Mouse (Mus musculus) heart, postnatal 14 days (tissue): Measurements from ENCODE around the gene Clybl. TPM values are rescaled to one million over a fixed set of nuclear protein-coding genes. Genes with fewer than 3 reads are reported as not detected.

Experiments
- DNase-seq, 2 experiments: peaks; one replicate each; pipeline ENCODE4 v3.0.0; 2021 to 2022
- intact Hi-C: fragments of 180-260 bp; cut with DNase I; formaldehyde crosslinking; loops from one replicate; pipeline ENCODE4 v1.15.1; 2025
- total RNA-seq, 2 experiments: library from RNA; stranded (reverse); gene quantifications; 2 replicates each; pipeline ENCODE4 v1.2.3; 2021

Clybl gene
- total RNA-seq, 2 experiments from 2014 or later = 103 to 116 TPM

DNA sequence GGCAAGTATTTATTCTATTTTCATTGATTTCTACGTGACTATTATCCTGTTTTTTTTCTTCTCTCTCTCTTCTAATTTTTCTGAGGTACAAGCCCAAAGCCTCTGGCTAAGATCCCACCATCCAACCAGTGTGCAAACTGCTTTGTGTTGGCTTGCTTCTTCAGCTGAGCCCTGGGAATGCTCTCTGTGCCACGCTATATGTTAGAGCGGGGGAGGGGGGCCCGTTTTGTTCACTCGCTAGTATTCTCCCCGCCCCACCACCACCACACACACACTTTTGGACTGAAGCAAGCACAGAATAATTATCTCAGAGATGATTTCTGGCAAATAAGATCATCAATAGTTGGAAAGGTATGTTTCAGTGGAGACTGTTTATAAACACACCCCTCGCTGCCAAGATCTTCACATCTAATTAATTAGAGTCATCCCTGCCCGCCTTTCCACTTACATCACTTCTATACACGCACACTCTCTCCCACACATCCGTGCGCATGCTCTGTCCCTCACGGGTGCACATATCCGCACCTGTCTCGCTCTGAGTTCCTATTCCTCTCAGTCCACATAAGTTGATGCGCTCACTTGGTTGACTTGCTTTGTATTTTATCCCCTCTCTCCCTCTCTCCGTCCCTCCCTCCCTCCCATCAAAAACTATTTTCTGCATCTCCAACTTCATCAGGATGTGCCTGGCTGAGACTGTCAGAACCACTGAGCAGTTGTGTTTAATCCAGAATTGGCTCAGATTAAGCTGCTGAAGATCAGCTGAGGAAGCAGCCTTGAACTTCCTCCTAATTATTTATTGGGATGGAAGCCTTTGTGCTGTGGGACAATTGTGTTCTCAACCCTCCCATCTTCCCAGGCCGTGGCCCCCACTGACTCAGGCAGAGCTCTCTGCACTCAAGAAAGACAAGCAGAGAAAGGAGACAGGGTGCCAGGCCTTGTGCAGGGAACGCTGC lies 163.0 kb downstream of the Clybl start:
- DNase-seq = no peak
- intact Hi-C loops = no loop called here

DNA sequence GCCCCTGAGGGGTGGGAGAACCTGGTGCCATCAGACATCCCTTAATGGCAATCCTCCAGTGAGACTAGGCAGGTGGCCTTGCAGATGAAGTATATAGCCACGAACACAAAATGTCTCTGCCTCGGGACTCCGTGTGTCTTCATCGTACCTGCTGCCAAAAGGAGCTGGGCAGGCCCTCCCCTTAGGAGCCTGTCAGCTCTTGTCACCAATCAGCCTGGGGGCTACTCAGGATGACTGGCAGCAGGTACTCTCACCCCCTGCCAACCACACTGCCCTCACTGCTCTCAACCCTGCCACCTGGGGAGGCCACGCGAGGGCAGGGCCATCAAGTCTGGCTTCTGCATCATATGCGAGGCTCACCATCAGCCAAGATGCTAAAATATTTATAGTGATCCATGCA lies 166.6 kb downstream of the Clybl start:
- intact Hi-C loops = no loop called here

DNA sequence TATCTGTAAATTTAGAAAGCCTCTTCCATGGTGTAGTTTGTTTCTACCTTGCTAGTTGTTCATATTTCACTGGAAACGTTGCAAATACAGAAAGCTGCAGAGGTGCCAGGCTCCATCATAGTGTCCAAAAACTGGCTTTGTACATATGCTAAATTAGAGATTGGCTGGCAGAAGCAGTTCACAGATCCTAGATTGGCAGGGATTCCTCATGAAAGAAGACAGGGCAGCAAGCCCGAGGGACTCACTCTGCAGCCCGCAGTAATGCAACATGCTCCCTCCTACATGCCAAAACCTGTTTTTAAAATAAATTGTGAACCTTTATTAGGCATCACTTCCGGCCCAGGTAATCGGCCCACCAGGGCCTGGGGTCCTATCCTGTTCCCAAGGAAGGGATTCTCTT lies 167.8 kb downstream of the Clybl start:
- intact Hi-C loops = no loop called here
- no peak for DNase-seq

More for the DNA sequence above, 166.6 kb downstream of the Clybl start:
- DNase-seq = no peak

DNA sequence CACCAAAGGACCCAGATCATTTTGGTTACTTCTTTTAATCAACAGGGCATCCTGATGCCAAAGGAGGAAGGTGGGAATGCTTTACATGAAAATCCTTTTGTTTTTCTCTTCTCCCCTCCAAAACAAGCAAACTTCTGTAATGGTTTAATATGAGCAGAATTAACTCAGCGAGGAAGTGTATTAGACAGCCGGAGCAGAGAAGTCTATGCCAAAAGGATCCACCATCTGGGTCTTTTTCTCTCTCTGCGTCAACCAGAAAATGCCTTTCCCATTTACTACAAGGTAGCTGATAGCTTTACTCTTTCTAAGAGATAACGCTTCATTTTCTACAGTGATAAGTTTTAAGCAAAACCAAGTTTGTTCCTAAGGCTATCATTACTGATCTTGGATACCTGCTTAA lies 168.3 kb downstream of the Clybl start:
- no peak for DNase-seq
- intact Hi-C loops = no loop called here

DNA sequence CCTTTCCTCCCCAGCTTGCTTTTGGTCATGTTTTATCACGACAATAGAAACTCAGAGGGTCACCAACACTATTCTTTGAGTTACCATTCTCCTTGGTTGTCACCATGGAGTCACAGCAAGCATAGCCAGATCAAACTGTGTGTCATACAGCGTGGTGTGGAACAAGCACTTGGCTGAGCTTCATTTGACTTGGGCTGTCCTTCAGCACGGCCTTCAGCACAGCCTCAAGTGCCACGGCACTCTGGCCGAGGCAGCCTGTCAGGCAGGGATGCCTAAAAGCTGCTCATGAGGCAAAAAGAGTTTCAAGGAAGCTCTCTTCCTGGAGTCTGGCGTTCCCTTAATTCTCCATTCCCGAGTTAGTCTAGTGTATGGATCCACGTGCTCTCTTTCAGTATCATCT lies 169.3 kb downstream of the Clybl start:
- DNase-seq = no peak
- intact Hi-C loops = no loop called here

DNA sequence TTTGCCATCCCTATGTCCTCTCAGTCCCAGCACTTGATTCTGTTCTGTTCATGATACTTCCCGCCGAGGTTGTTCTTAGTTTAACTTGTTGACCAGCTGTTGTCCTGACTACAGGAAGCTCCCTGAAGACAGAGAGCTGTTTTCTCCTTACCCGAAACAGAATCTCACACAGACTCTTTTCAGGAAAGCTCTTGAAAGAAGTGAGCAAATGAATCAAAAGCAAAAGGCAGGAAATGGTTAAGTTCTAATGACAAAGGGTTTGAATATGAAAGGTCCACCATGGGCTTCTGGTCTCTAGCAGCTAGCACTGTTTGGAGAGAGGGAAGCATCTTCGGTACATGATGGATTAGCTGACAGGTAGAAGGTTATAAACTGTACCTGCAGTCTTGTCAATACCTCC lies 175.8 kb downstream of the Clybl start:
- intact Hi-C loops = no loop called here
- no peak for DNase-seq

DNA sequence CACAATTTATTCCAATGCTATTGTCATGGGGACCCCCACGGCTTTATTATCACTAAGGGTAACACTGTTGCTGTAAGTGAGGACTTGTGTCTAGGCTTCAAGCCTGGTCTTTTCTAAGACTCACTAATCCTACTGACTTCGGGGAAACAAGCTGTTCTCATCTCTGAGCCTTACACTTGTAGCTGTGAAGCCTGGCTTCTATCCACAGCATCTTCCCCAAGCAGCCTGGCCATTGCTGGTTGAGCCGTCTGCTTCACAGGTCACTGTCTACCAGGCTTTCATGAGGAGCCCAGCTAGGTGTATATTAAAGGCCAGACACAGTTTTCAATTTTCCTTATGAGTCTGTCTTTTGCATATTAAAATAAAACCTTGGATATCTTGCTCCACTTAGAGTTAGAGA lies 177.1 kb downstream of the Clybl start:
- intact Hi-C loops = no loop called here
- no peak for DNase-seq

DNA sequence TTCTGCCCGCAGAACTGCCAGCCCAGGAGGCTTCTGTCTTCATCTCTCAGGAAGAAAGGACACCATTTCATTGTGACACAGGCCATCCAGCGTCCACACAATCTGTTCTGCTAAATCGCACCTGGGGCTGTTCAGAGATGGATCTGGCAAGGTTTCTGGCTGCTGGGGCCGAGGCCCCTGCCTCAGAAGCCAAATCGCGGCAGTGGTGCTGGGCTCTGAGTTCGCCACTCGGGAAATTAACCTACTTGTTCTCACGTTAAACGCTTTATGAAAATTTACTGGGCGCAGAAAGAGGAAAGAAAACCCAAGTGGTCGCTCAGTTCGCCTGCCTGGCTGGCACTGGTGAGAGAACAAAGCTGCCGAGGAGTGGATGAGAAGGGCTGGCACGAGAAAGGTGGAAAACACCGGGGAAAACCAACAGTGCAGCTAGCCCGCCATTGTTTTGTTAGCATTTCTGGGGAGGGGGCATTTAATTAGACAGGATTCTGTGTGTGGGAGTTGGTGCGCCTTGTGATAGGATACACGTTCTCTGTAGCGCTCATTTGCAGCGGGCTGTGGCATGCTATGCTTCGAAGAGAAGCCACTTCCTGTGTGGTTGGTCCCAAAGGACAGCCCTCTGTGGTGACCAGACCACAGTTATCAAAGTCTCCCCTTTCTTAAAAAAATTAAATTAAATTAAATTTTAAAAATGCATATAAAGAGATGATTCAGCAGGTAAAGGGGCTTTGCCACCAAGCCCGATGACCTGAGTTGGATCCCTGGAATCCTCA lies 177.8 kb downstream of the Clybl start:
- intact Hi-C loops = no loop called here
- no peak for DNase-seq

DNA sequence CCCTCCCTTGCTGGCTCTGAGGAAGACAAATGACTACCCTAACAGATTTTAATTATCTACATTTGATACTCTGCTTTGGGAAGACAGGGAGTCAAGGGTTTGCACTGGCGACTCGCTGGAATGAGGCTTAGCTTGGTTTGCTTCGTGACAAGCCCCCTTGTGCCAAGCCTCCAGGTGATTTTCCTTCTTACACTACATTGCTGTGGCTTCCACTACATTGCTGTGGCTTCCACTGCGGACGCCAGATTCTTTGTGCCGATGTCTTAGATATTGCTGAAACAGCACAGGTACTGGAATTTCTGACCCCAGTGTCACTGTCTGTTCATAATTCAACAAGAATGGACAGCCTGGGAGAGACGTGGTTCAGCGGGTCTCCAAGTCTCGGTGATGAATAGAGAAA lies 180.3 kb downstream of the Clybl start:
- DNase-seq = no peak
- intact Hi-C loops = no loop called here

DNA sequence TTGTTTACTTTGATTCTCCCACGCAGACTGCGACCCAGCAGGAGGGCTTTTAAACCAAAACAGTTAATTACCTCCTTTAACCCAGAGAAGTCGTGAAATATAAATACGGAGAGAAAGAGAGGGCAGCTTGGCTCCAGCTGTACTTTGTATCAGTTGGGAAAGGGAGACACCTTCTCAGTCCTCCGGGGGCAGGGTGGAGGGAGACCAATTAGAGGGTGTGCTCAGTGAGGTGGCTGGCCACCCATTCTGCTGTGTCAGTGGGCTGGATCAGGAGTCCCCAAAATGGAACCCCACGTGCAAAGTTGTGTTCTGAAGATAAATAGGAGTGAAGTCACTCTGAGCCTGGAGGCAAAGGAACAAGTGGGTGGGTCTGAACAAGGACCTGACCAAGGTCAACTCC lies 181.7 kb downstream of the Clybl start:
- intact Hi-C loops = no loop called here

DNA sequence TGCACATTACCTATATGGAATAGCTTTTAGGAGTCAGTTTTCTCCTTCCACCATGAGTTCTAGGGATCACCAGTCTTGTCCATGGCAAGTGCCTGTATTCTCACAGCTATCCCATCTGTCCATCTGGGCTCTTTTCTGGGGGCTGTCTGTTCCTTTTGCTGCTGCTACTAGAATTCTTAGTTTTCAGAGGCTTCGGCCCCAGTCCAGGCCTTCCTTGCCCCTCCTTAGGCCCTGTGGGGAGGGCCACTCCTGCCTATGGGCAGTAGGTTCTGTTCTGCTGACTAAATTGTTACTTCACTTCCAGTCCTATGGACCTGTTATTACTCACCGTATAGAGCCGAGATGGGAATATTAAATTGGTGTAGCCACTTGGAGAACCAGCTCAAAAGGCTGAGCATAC lies 182.5 kb downstream of the Clybl start:
- intact Hi-C loops = no loop called here
- DNase-seq = no peak

More for the DNA sequence above, 181.7 kb downstream of the Clybl start:
- DNase-seq = no peak

DNA sequence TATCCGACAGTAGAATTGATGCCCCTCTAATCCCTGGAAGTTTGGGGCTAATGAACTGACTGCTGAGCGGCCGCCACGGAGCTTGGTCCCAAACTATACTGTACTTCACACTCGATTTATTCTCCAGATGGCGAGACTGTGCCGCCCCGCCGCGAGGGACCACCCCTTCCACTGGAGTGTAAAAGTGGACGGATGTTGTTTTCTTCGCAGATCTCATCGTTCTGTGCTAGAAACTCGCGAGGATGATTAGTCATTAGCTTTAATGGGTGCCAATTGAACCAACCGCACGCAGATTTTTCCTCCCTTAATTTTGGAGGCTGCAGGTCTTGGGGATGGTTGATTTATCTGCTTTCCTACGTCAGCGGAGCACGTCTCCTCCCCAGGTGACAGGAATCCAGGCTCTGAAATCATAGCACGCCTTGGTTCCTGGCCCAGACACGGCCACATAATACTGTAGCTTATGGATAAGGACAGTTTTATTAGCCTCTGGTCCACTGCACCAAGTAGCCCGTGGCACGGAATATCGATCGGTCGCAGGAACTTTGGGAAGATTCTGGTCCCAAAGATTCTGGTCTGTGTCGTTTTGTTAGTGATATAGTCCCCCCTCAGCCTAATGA lies 185.9 kb downstream of the Clybl start:
- DNase-seq = no peak
- intact Hi-C loops = no loop called here

DNA sequence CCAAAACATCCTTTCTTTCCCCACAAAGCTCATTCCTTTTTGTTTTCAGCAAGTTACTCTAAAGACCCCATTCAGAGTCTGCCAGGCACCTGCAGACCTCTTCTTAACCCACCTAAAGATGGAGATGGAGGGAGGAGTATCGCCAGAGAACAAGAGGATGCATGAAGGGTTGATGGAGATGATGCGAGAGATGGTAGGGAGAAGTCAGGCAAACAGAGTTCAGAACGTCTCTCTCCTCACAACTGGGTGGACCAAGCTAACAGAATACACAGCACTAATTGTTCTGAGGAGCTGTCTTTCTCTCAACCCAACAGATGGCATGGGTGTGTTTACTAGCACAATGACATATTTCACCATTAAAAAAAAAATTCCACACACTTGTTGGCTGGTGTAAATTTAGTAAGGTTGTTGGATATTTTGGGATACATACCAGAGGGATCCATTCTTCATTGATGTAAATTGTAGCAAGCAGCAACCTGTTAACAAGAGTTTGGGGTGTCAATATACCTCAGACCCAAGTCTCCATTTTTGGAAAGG lies 186.4 kb downstream of the Clybl start:
- intact Hi-C loops = no loop called here

DNA sequence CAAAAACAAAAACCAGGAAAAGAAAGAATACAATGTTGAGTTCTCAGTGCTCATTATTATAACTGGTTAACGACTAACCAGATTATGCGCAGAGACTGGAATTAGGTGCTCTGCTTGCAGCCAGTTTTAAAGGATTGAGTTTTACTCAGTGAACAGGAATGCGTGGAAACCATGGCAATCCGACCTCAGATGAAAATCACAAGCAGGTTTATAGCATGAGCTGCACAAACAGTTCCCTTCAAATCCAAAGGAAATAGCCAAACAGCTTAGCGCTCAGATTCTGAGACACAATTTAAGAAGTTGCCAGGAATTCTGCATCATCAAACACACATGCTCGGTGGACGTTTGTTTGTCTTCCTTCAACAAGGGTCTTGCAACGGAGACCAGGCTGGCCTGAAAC lies 187.0 kb downstream of the Clybl start:
- DNase-seq = no peak
- intact Hi-C loops = no loop called here

More for the DNA sequence above, 186.4 kb downstream of the Clybl start:
- no peak for DNase-seq

DNA sequence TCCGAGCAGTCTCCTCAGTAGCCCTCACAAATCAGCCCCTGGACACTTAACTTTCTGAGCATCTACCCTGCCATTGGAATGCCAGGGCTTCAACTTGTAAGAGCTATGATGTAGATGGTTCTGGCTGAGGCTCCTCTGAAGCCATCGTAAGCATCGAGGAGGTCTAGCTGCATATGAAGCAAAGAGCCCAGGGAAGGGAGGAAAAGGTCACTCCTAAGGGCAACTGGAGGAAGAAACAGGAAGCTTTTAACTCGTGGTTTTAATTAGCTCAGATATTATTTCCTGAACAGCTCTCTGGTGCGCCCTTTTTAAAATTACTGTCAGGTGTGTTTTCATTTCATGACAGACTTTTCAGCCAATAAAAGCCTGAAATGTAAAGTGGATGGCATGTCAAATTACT lies 190.5 kb downstream of the Clybl start:
- DNase-seq = no peak
- intact Hi-C loops = no loop called here

DNA sequence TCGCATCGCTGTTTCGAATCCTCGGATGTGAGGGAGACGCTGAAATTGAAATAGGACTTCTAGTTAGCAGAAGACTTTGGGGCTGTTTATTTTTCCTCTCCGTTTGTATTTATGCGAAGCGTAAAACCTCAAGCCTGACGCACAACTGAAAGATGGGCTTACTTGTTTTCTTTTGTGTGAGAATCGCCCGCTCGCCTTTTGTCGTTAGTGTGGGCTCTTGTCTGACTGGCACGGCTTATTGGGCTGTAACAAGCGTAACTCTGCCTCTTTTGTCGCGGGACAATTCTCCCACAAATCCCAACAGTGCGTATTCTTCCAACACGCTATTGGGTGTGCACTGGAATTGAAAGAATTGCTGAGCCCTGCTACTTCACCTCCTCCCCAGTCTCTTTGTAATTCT lies 192.0 kb downstream of the Clybl start:
- intact Hi-C loops = no loop called here
- no peak for DNase-seq

DNA sequence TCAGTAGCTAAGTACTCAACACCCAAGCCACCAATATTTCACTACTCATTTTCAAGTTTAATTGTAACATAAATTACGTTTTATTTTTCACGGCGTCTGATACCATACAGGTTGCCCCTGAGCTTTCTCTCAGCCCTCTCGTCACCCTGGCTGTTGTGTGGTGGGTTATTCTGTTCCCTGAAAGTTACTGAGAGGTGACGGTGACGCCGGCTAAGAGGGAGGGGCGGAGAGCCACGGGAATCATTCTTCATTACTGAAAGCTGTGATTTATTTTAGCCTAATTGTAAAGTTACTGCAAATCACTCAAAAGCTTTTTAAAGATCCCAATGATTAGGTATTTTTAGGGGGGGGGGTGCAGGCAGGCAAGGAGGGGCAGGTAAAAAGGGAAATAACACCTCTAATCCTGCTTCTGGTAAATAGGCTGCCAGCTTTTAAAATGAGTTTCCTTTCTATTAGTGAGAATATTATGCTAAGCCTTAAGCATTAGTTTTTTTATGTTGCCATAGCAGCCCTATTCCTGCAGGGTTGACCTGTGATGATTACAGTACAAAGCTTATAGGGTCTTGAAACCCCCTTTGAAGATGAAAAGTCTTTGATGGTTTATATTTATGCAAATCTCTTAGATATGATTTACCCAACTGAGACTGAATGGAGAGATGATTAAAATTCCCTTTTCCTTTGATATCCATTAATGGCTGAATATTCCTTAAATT lies 192.9 kb downstream of the Clybl start:
- intact Hi-C loops = no loop called here
- no peak for DNase-seq

DNA sequence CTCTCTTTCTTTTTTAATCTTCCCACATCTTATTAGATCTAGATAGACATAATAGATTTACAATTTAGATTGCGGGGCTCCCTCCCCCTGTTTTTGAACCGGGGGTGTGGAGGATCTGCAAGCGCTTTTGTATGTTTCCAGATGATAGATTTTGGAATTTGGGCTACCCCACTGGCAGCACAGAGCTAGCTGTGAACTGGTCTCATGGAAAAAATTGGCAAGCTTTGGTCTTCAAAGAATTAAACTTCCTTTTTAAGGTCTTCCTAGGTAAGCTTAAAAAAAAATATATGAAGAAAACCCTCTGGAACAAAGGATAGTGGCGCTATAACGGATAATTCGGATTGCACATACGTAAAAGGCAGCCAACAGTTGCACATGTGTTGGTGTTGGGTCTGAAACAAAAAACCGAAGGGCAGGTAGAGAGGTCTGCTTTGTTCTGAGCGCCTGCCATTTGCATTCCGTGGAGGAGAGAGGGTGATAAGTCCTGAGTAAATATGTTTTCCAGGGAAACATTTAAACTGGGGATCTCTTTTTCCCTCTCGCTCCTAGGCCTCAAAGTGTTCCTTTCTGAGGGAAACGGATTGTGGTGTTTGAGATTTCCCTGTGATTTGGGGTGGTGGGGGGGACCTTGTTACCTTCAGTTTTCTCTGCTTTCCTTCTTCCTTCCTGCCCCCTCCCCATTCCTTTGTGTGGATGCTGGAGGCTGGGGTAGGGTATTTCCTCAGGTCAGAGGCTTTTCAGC lies 193.7 kb downstream of the Clybl start:
- DNase-seq = no peak
- intact Hi-C loops = no loop called here

DNA sequence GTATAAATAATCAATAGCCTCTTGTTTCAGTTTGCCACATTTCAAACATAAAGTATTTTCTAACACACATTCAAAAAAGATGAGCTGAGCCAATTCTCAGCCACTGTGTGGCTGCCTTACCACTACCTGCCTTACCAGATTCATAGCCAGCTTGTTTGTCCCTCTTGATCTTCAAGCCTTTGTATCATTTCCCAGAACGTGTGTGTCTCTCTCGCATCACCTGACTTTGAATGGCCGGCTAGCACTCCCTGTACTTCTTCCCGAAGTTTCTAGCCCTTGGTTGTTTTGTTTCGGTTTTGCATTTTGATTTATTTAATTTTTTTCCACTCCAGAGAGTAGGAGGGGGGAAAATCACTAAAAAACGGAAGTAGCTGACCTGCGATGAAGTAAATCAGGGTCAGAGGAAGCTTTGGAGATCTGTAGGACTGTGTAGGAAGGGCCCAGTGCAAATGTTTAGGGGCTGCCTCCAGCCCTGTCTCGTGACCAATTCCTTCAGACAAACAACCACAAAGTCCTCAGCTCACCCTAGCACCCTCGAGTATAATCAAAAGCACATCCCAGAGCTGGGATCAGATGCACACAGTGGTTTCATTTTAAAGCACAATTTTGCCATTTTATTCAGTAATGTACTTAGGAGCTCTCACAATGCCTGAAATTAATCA lies 195.1 kb downstream of the Clybl start:
- DNase-seq = no peak
- intact Hi-C loops = no loop called here
